In genomic region chr13:34336895-34337294, GRCm38 (mm10) we compare ENCODE assay signal across 31 mouse cellular contexts. TPM values are rescaled to one million over a fixed set of nuclear protein-coding genes. Genes with fewer than 3 reads are reported as not detected.
DNase-seq lines count a peak whose midpoint lies in the region; ATAC-seq and TF ChIP-seq lines count a peak whose summit lies in the region.
"Had no signal": no experiment of that assay in that cellular context is flagged by ENCODE, and none has a peak within 500 bp of the region (broad histone marks: within the 10 kb centered on the region; RNA-seq: fewer than 3 reads in every experiment).

No protein-coding gene starts in this region.

- no peaks in the 10 kb centered on the region for H3K9me3 ChIP-seq in midbrain, postnatal 0 days (ENCODE audit: low read length)
- H3K9me3 ChIP-seq in midbrain, embryonic 11.5 days (ENCODE audit: control insufficient read depth, low read length) = no peaks in the 10 kb centered on the region
- H3K9me3 ChIP-seq: embryonic facial prominence, embryonic 13.5 days; forebrain, embryonic 13.5 days; heart, embryonic 12.5 days; hindbrain, embryonic 15.5 days; limb, embryonic 12.5 days; midbrain, embryonic 10.5 days; neural tube, embryonic 12.5 days had no signal

- no peak for ATAC-seq in midbrain, postnatal 0 days (ENCODE audit: low FRiP score)
- ATAC-seq in midbrain, embryonic 11.5 days (ENCODE audit: low FRiP score) = no peak
- ATAC-seq in erythroid progenitor cell, adult 5-6 weeks (replicated peaks; ENCODE audit: low FRiP score, poor library complexity, severe bottlenecking) = no peak
- ATAC-seq: forebrain, embryonic 13.5 days; lung, postnatal 0 days; midbrain, embryonic 16.5 days had no signal

- TF ChIP-seq CTCF in layer of hippocampus, adult 2 months (conservative IDR thresholded peaks at IDR 0.05) = peak; percentile 61
- peak; percentile 16; the same call in 1 of the 2 replicates for TF ChIP-seq CTCF in midbrain, postnatal 0 days (IDR thresholded peaks at IDR 0.05)

- H3K4me1 ChIP-seq in midbrain, postnatal 0 days (ENCODE audit: insufficient read depth, low read length) = peaks cover 10% of the 10 kb centered on the region
- H3K4me1 ChIP-seq in midbrain, embryonic 11.5 days (ENCODE audit: control insufficient read depth, insufficient read depth, low read length) = peaks cover 8% of the 10 kb centered on the region
- H3K4me1 ChIP-seq: embryonic facial prominence, embryonic 13.5 days; limb, embryonic 12.5 days had no signal

- H3K4me3 ChIP-seq in layer of hippocampus, adult 2 months = no peak overlapping the region
- no peak overlapping the region for H3K4me3 ChIP-seq in midbrain, postnatal 0 days (ENCODE audit: low read depth, low read length)
- H3K4me3 ChIP-seq in midbrain, embryonic 11.5 days (ENCODE audit: low read depth, low read length) = no peak overlapping the region
- H3K4me3 ChIP-seq: embryonic facial prominence, embryonic 13.5 days; forebrain, embryonic 13.5 days; heart, embryonic 12.5 days; hindbrain, embryonic 15.5 days; limb, embryonic 12.5 days; midbrain, embryonic 10.5 days; myocyte; neural tube, embryonic 12.5 days had no signal

- DNase-seq in layer of hippocampus, adult 2 months (ENCODE audit: low spot score in 2 of 2) = no peak
- DNase-seq in layer of hippocampus, postnatal 14 days (ENCODE audit: low spot score in 2 of 2) = no peak
- DNase-seq in midbrain, postnatal 0 days (ENCODE audit: low spot score) = no peak
- DNase-seq in midbrain, embryonic 11.5 days (ENCODE audit: low spot score, missing footprints) = no peak
- peak; percentile 49 for DNase-seq in fat pad, adult 2 months (ENCODE audit: extremely low read depth, low read depth, low spot score)
- no peak for DNase-seq in kidney, postnatal 36 days
- DNase-seq: adrenal gland, postnatal 10 days; cerebellum, adult 11 months; cerebellum, adult 9-10 months; cerebellum, postnatal 36 days; gastrocnemius, postnatal 36 days; heart, adult 18-20 months; heart, postnatal 10 days; kidney, adult 2 months; kidney, postnatal 4 days; lung, adult 18-20 months; right cerebral cortex, postnatal 4 days; thymus, adult 2 months; thymus, postnatal 36 days had no signal

- no peak overlapping the region for H3K4me2 ChIP-seq in midbrain, postnatal 0 days (ENCODE audit: low read depth, low read length, poor library complexity, severe bottlenecking)
- H3K4me2 ChIP-seq in midbrain, embryonic 11.5 days = no peak overlapping the region
- H3K4me2 ChIP-seq: embryonic facial prominence, embryonic 13.5 days; forebrain, embryonic 13.5 days; hindbrain, embryonic 15.5 days; limb, embryonic 12.5 days; neural tube, embryonic 12.5 days had no signal

- no peak overlapping the region for H3K9ac ChIP-seq in midbrain, postnatal 0 days (replicated peaks; ENCODE audit: low read length, poor library complexity, severe bottlenecking)
- no peak overlapping the region for H3K9ac ChIP-seq in midbrain, embryonic 11.5 days (ENCODE audit: low read length)
- H3K9ac ChIP-seq: embryonic facial prominence, embryonic 13.5 days; forebrain, embryonic 13.5 days; heart, embryonic 12.5 days; hindbrain, embryonic 15.5 days; limb, embryonic 12.5 days; neural tube, embryonic 12.5 days had no signal

- H3K36me3 ChIP-seq in midbrain, postnatal 0 days (ENCODE audit: insufficient read depth, low read length) = 0 out of 2 replicates have a peak, but pooled peaks cover 2% of the 10 kb centered on the region
- no peaks in the 10 kb centered on the region for H3K36me3 ChIP-seq in midbrain, embryonic 11.5 days (ENCODE audit: control insufficient read depth, insufficient read depth, low read length)
- H3K36me3 ChIP-seq: embryonic facial prominence, embryonic 13.5 days; heart, embryonic 12.5 days; hindbrain, embryonic 15.5 days; limb, embryonic 12.5 days; neural tube, embryonic 12.5 days had no signal

- no peak overlapping the region for H3K27ac ChIP-seq in layer of hippocampus, adult 2 months
- no peak overlapping the region for H3K27ac ChIP-seq in midbrain, postnatal 0 days (ENCODE audit: low read depth, low read length)
- H3K27ac ChIP-seq in midbrain, embryonic 11.5 days (ENCODE audit: low read depth, low read length) = no peak overlapping the region
- H3K27ac ChIP-seq: embryonic facial prominence, embryonic 13.5 days; forebrain, embryonic 13.5 days; hindbrain, embryonic 15.5 days; limb, embryonic 12.5 days; macrophage; midbrain, embryonic 10.5 days; neural tube, embryonic 12.5 days had no signal

- H3K27me3 ChIP-seq in midbrain, postnatal 0 days (ENCODE audit: insufficient read depth, low read length) = no peaks in the 10 kb centered on the region
- no peaks in the 10 kb centered on the region for H3K27me3 ChIP-seq in midbrain, embryonic 11.5 days (ENCODE audit: control insufficient read depth, insufficient read depth, low read length)
- H3K27me3 ChIP-seq: forebrain, embryonic 13.5 days; heart, embryonic 12.5 days; hindbrain, embryonic 15.5 days; neural tube, embryonic 12.5 days had no signal

- WGBS in midbrain, postnatal 0 days = 94% methylated on average over 1 of the region's 1 CpGs
- WGBS in midbrain, embryonic 11.5 days = 97% methylated on average over 1 of the region's 1 CpGs

RNA-seq across cellular contexts. Expression of gene Slc22a23, which starts 8.1 kb away (rescaled TPM):
- 10 to 100 TPM; 31.6 to 34.8 TPM for total RNA-seq in layer of hippocampus, adult 2 months (2021)
- 10 to 100 TPM; 50.9 to 53.6 TPM for total RNA-seq in layer of hippocampus, postnatal 14 days (2021)
- total RNA-seq in midbrain, postnatal 0 days (2014; rRNA removed) = 145 TPM in 2 replicates
- 13.2 and 14.9 TPM in 2 replicates for polyA plus RNA-seq in midbrain, postnatal 0 days (2015; fragmentation: Nextera tagmentation; extraction: Ambion mirVana)
- 14.0 and 18.5 TPM in 2 replicates for polyA plus RNA-seq in midbrain, embryonic 11.5 days (2014; fragmentation: Nextera tagmentation; extraction: Ambion mirVana)
- total RNA-seq in erythroid progenitor cell, adult 5-6 weeks (2015; ENCODE audit: low replicate concordance) = 97.7 and 102 TPM in 2 replicates
- 107 and 114 TPM in 2 replicates for total RNA-seq in erythroid progenitor cell, adult 5-6 weeks (2017; ENCODE audit: low replicate concordance)
